Mouse (Mus musculus): ENCODE measurements around the gene Banf2. TPM values are rescaled to one million over a fixed set of nuclear protein-coding genes. Genes with fewer than 3 reads are reported as not detected.

Gene Banf2
- polyA plus RNA-seq, 1 experiment from 2014 or later = not detected

GRCm38 (mm10) chr2:144015861-144016260 is 17.0 kb upstream of the Banf2 start:
- no peak for TF ChIP-seq CTCF (IDR thresholded peaks at IDR 0.05; ENCODE audit: low read depth)
- Histone ChIP-seq H3K36me3 (ENCODE audit: control insufficient read depth, insufficient read depth) (no peaks in the 10 kb centered on the region), H3K4me3 (ENCODE audit: low read depth, low read length) (no peak overlapping the region), H3K27me3 (replicated peaks; ENCODE audit: control insufficient read depth, insufficient read depth, low read length) (no peaks in the 10 kb centered on the region), H3K4me2 (replicated peaks; ENCODE audit: low read depth) (no peak overlapping the region), H3K27ac (ENCODE audit: low read depth, low read length) (no peak overlapping the region), H3K4me1 (replicated peaks; ENCODE audit: control insufficient read depth, insufficient read depth, low read length) (no peaks in the 10 kb centered on the region), H3K9ac (ENCODE audit: low read depth, low read length) (no peak overlapping the region), H3K9me3 (ENCODE audit: control insufficient read depth) (no peaks in the 10 kb centered on the region)
- WGBS = 89% methylated on average over 9 of the region's 9 CpGs
- no peak for ATAC-seq

GRCm38 (mm10) chr2:144019971-144020370 is 12.9 kb upstream of the Banf2 start:
- no peak for TF ChIP-seq CTCF (IDR thresholded peaks at IDR 0.05; ENCODE audit: low read depth)
- Histone ChIP-seq H3K4me3 (ENCODE audit: low read depth, low read length) (no peak overlapping the region), H3K4me2 (replicated peaks; ENCODE audit: low read depth) (no peak overlapping the region), H3K9me3 (ENCODE audit: control insufficient read depth) (no peaks in the 10 kb centered on the region), H3K27me3 (replicated peaks; ENCODE audit: control insufficient read depth, insufficient read depth, low read length) (no peaks in the 10 kb centered on the region), H3K9ac (ENCODE audit: low read depth, low read length) (no peak overlapping the region), H3K4me1 (replicated peaks; ENCODE audit: control insufficient read depth, insufficient read depth, low read length) (no peaks in the 10 kb centered on the region), H3K27ac (ENCODE audit: low read depth, low read length) (no peak overlapping the region), H3K36me3 (ENCODE audit: control insufficient read depth, insufficient read depth) (no peaks in the 10 kb centered on the region)
- 23% methylated on average over 2 of the region's 2 CpGs for WGBS
- ATAC-seq = no peak

GRCm38 (mm10) chr2:144022441-144022840 is 10.4 kb upstream of the Banf2 start:
- H3K9me3 ChIP-seq (ENCODE audit: control insufficient read depth) = no peaks in the 10 kb centered on the region
- no peak overlapping the region for H3K9ac ChIP-seq (ENCODE audit: low read depth, low read length)
- no peak overlapping the region for H3K4me3 ChIP-seq (ENCODE audit: low read depth, low read length)
- H3K27ac ChIP-seq (ENCODE audit: low read depth, low read length) = no peak overlapping the region
- no peak for ATAC-seq
- H3K4me1 ChIP-seq (replicated peaks; ENCODE audit: control insufficient read depth, insufficient read depth, low read length) = no peaks in the 10 kb centered on the region
- H3K4me2 ChIP-seq (replicated peaks; ENCODE audit: low read depth) = no peak overlapping the region
- TF ChIP-seq CTCF (IDR thresholded peaks at IDR 0.05; ENCODE audit: low read depth) = no peak
- no peaks in the 10 kb centered on the region for H3K36me3 ChIP-seq (ENCODE audit: control insufficient read depth, insufficient read depth)
- 66% methylated on average over 3 of the region's 3 CpGs for WGBS
- H3K27me3 ChIP-seq (replicated peaks; ENCODE audit: control insufficient read depth, insufficient read depth, low read length) = no peaks in the 10 kb centered on the region

GRCm38 (mm10) chr2:144025361-144025760 is 7.5 kb upstream of the Banf2 start:
- H3K27ac ChIP-seq (ENCODE audit: low read depth, low read length) = no peak overlapping the region
- H3K9me3 ChIP-seq (ENCODE audit: control insufficient read depth) = no peaks in the 10 kb centered on the region
- H3K36me3 ChIP-seq (ENCODE audit: control insufficient read depth, insufficient read depth) = no peaks in the 10 kb centered on the region
- no peak for TF ChIP-seq CTCF (IDR thresholded peaks at IDR 0.05; ENCODE audit: low read depth)
- no peak overlapping the region for H3K4me3 ChIP-seq (ENCODE audit: low read depth, low read length)
- no peaks in the 10 kb centered on the region for H3K27me3 ChIP-seq (replicated peaks; ENCODE audit: control insufficient read depth, insufficient read depth, low read length)
- H3K4me2 ChIP-seq (replicated peaks; ENCODE audit: low read depth) = no peak overlapping the region
- H3K9ac ChIP-seq (ENCODE audit: low read depth, low read length) = no peak overlapping the region
- ATAC-seq = no peak
- no peaks in the 10 kb centered on the region for H3K4me1 ChIP-seq (replicated peaks; ENCODE audit: control insufficient read depth, insufficient read depth, low read length)
- 91% methylated on average over 9 of the region's 9 CpGs for WGBS

- Histone ChIP-seq H3K4me1 (replicated peaks; ENCODE audit: control insufficient read depth, insufficient read depth, low read length) (no peaks in the 10 kb centered on the region), H3K4me3 (ENCODE audit: low read depth, low read length) (no peak overlapping the region), H3K9me3 (ENCODE audit: control insufficient read depth) (no peaks in the 10 kb centered on the region), H3K9ac (ENCODE audit: low read depth, low read length) (no peak overlapping the region), H3K27ac (ENCODE audit: low read depth, low read length) (no peak overlapping the region), H3K4me2 (replicated peaks; ENCODE audit: low read depth) (no peak overlapping the region), H3K36me3 (ENCODE audit: control insufficient read depth, insufficient read depth) (no peaks in the 10 kb centered on the region), H3K27me3 (replicated peaks; ENCODE audit: control insufficient read depth, insufficient read depth, low read length) (no peaks in the 10 kb centered on the region)
- no peak for ATAC-seq
- 60% methylated on average over 4 of the region's 4 CpGs for WGBS
- no peak for TF ChIP-seq CTCF (IDR thresholded peaks at IDR 0.05; ENCODE audit: low read depth)
Measured at GRCm38 (mm10) chr2:144026456-144026855, 6.4 kb upstream of the Banf2 start.

- 86% methylated on average over 7 of the region's 7 CpGs for WGBS
Measured at GRCm38 (mm10) chr2:144030791-144031190, 2.1 kb upstream of the Banf2 start.

GRCm38 (mm10) chr2:144044726-144045125 is 11.9 kb downstream of the Banf2 start:
- TF ChIP-seq CTCF (IDR thresholded peaks at IDR 0.05; ENCODE audit: low read depth) = no peak
- ATAC-seq = no peak
- Histone ChIP-seq H3K27me3 (replicated peaks; ENCODE audit: control insufficient read depth, insufficient read depth, low read length) (no peaks in the 10 kb centered on the region), H3K4me2 (replicated peaks; ENCODE audit: low read depth) (no peak overlapping the region), H3K36me3 (ENCODE audit: control insufficient read depth, insufficient read depth) (no peaks in the 10 kb centered on the region), H3K9ac (ENCODE audit: low read depth, low read length) (no peak overlapping the region), H3K4me1 (replicated peaks; ENCODE audit: control insufficient read depth, insufficient read depth, low read length) (no peaks in the 10 kb centered on the region), H3K9me3 (ENCODE audit: control insufficient read depth) (peaks cover 6% of the 10 kb centered on the region; the same call in 1 of the 2 replicates), H3K4me3 (ENCODE audit: low read depth, low read length) (no peak overlapping the region), H3K27ac (ENCODE audit: low read depth, low read length) (no peak overlapping the region)
- 80% methylated on average over 6 of the region's 6 CpGs for WGBS

More at GRCm38 (mm10) chr2:144030791-144031190, 2.1 kb upstream of the Banf2 start:
- no peak overlapping the region for H3K27ac ChIP-seq (ENCODE audit: low read depth, low read length)
- H3K4me1 ChIP-seq (replicated peaks; ENCODE audit: control insufficient read depth, insufficient read depth, low read length) = no peaks in the 10 kb centered on the region
- no peak overlapping the region for H3K4me3 ChIP-seq (ENCODE audit: low read depth, low read length)
- no peak for ATAC-seq
- H3K4me2 ChIP-seq (replicated peaks; ENCODE audit: low read depth) = no peak overlapping the region
- no peak for TF ChIP-seq CTCF (IDR thresholded peaks at IDR 0.05; ENCODE audit: low read depth)
- H3K27me3 ChIP-seq (replicated peaks; ENCODE audit: control insufficient read depth, insufficient read depth, low read length) = no peaks in the 10 kb centered on the region
- no peaks in the 10 kb centered on the region for H3K9me3 ChIP-seq (ENCODE audit: control insufficient read depth)
- no peaks in the 10 kb centered on the region for H3K36me3 ChIP-seq (ENCODE audit: control insufficient read depth, insufficient read depth)
- H3K9ac ChIP-seq (ENCODE audit: low read depth, low read length) = no peak overlapping the region

Measured in intestine, postnatal 0 days (tissue).